Mouse (Mus musculus) liver, adult 10 weeks (tissue): ENCODE results near the gene Alg14. TPM values are rescaled to one million over a fixed set of nuclear protein-coding genes. Genes with fewer than 3 reads are reported as not detected.

Source experiments
- polyA plus RNA-seq: library from polyadenylated mRNA; stranded (reverse); fragments of 350-450 nt; fragmentation: Illumina TruSeq; extraction: RNeasy Lipid Tissue Mini Kit (QIAGEN cat#74804); gene quantifications from one replicate; pipeline ENCODE4 v1.2.3, GENCODE M21; 2014; ENCODE audit warnings: low read depth, low replicate concordance

Gene Alg14
- 23.7 TPM for polyA plus RNA-seq

DNA sequence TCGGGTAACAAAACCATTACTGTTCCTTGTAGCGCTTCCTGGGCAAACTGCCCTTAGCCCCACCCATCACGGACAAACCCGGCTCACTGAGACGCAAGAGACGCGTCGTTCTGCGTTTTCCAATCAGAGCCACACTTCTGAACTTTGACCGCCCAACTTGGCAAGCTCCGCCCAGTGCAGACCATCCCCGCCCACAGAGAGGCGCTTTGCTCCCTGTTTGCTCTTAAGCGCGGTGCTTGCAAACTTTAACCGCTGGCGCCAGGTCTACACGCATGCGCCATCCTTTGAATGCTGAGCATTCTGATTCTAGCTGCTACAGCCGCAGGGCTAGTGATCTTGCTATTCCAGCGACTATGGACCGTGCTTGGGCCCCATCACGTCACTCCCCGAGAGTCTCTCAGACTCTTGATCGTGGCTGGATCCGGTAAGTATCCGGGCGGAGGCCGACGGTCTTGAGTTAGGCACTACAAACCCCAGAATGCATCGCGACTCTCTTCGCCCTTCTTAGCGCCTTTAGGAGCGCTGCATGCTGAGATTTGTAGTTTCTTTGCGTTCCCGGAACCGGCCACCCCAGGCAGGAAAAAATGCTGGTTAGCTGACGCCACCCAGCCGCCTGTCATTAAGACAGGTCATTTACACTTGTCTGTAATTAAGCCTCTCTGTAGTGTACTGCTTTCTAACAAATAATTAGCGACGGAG lies at the start of gene Alg14:
TSS of gene Alg14 (plus strand) at position 214 of the 699 bp plus-strand sequence.

DNA sequence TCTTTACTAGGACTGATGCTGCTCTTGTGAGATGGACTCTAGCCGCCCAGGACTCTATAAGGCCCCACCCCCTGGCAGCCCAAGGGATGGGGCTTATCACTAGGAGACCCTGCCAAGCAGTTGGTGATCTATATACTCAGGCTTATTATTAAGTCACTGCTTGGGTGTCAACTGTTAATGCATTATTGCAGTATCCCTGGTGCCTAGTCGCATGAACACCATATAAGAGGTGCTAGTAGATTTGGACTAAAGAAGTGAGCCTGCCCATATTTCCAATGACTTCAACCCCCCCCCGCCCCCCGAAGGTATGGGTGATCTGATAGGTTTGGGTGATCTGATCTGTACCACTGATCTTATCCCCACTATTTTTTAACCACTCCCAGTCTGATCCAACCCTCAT lies 8.6 kb upstream of the Alg14 start, which contains the start of gene Tmem56:
TSS of gene Tmem56 (minus strand) at position 101 of the 400 bp plus-strand sequence.

Other genes starting within 250 kb of the Alg14 start
- 21.7 TPM for gene Rwdd3, start 120.1 kb upstream of the Alg14 start, polyA plus RNA-seq
- 254 TPM for gene Tmem56, start 8.7 kb upstream of the Alg14 start, polyA plus RNA-seq
- gene Cnn3, start 134.7 kb downstream of the Alg14 start, polyA plus RNA-seq = 167 TPM
- gene Slc44a3, start 240.6 kb downstream of the Alg14 start, polyA plus RNA-seq = 13.7 TPM